Comparison of ENCODE assay signal across 9 mouse cellular contexts in the genomic region with DNA sequence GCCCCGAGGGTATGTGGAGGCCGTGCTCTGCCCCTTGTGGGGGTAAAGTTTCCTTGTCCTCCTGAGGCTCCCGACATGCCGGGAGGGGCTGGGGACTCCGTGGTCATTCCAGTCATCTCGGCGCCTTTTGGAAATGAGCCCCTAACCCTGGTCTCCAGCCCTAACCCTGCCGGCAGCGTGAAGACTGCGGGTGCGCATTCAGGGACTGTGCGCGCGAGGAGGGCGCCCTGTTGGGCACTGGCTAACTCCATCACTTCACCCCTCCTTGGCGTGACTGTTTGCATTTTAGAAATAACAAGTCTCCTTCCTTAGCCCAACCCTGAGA. TPM values are rescaled to one million over a fixed set of nuclear protein-coding genes. Genes with fewer than 3 reads are reported as not detected.
DNase-seq lines count a peak whose midpoint lies in the region; ATAC-seq and TF ChIP-seq lines count a peak whose summit lies in the region.
"Had no signal": no experiment of that assay in that cellular context is flagged by ENCODE, and none has a peak within 500 bp of the region (broad histone marks: within the 10 kb centered on the region; RNA-seq: fewer than 3 reads in every experiment).

No protein-coding gene starts in this region.

- intact Hi-C loops in left cerebral cortex, adult 2 months (cut with DNase I), result no loop called here
- intact Hi-C loops in left cerebral cortex, postnatal 14 days (cut with DNase I), result no loop called here

- peak overlapping the region; percentile 72 for H3K9ac ChIP-seq in forebrain, embryonic 12.5 days
- H3K9ac ChIP-seq in limb, embryonic 12.5 days (replicated peaks), result peak overlapping the region; percentile 64

- peaks cover 47% of the 10 kb centered on the region for H3K27me3 ChIP-seq in forebrain, embryonic 12.5 days
- peaks cover 90% of the 10 kb centered on the region for H3K27me3 ChIP-seq in limb, embryonic 12.5 days

- no peak; the same call in none of the 2 replicates for TF ChIP-seq CTCF in left cerebral cortex, adult 2 months (IDR thresholded peaks at IDR 0.05)
- no peak for TF ChIP-seq CTCF in olfactory bulb, adult 2 months (IDR thresholded peaks at IDR 0.05; ENCODE audit: insufficient read depth, low read depth, low read length)

- no peaks in the 10 kb centered on the region for H3K9me3 ChIP-seq in forebrain, embryonic 12.5 days
- H3K9me3 ChIP-seq in limb, embryonic 12.5 days, result no peaks in the 10 kb centered on the region

- peaks cover 58% of the 10 kb centered on the region for H3K4me1 ChIP-seq in forebrain, embryonic 12.5 days
- H3K4me1 ChIP-seq in limb, embryonic 12.5 days (replicated peaks), result peaks cover 32% of the 10 kb centered on the region
- H3K4me1 ChIP-seq in olfactory bulb, adult 2 months (ENCODE audit: control insufficient read depth, insufficient read depth, low read length), result peaks cover 12% of the 10 kb centered on the region

- no peaks in the 10 kb centered on the region for H3K36me3 ChIP-seq in forebrain, embryonic 12.5 days (replicated peaks)
- H3K36me3 ChIP-seq in limb, embryonic 12.5 days, result no peaks in the 10 kb centered on the region

- under 1% methylated on average over 16 of the region's 16 CpGs for WGBS in forebrain, embryonic 12.5 days
- 2% methylated on average over 16 of the region's 16 CpGs for WGBS in limb, embryonic 12.5 days
- under 1% methylated on average over 16 of the region's 16 CpGs for WGBS in olfactory bulb, adult 2 months

- H3K4me2 ChIP-seq in forebrain, embryonic 12.5 days, result peak overlapping the region; percentile 91
- peak overlapping the region; percentile 93 for H3K4me2 ChIP-seq in limb, embryonic 12.5 days

- no peak for TF ChIP-seq POLR2A in olfactory bulb, adult 2 months (IDR thresholded peaks at IDR 0.05; ENCODE audit: insufficient read depth, low read depth, low read length)

- H3K4me3 ChIP-seq in left cerebral cortex, adult 2 months, result peak overlapping the region; percentile 67
- H3K4me3 ChIP-seq in forebrain, embryonic 12.5 days (replicated peaks), result peak overlapping the region; percentile 67
- H3K4me3 ChIP-seq in limb, embryonic 12.5 days (replicated peaks), result peak overlapping the region; percentile 65
- H3K4me3 ChIP-seq in olfactory bulb, adult 2 months (ENCODE audit: insufficient read depth, low read depth, low read length), result peak overlapping the region; percentile 53

- peak overlapping the region; percentile 86 for H3K27ac ChIP-seq in left cerebral cortex, adult 2 months
- H3K27ac ChIP-seq in forebrain, embryonic 12.5 days, result no peak overlapping the region
- no peak overlapping the region for H3K27ac ChIP-seq in limb, embryonic 12.5 days
- H3K27ac ChIP-seq in olfactory bulb, adult 2 months (ENCODE audit: insufficient read depth, low read depth, low read length), result no peak overlapping the region

- DNase-seq in left cerebral cortex, adult 2 months (ENCODE audit: extremely low spot score in 1 of 2, low spot score in 2 of 2), result no peak
- DNase-seq in left cerebral cortex, postnatal 14 days (ENCODE audit: low spot score in 2 of 2), result no peak
- DNase-seq in thymus, adult 18-20 months, result no peak
- no peak for DNase-seq in cerebellum, postnatal 14 days
- DNase-seq in right cerebral cortex, adult 2 months (ENCODE audit: low spot score in 2 of 2), result no peak

- ATAC-seq in forebrain, embryonic 12.5 days (ENCODE audit: low FRiP score), result no peak
- ATAC-seq in limb, embryonic 12.5 days (ENCODE audit: insufficient number of reproducible peaks, insufficient read depth, low FRiP score, low TSS enrichment, low read depth), result 0 out of 2 replicates have a peak, but pooled peaks have one; percentile 9
- ATAC-seq: Patski had no signal

RNA-seq across cellular contexts. Expression of gene Chrna4, which starts 4.0 kb away (rescaled TPM):
- 10 to 100 TPM; 34.8 to 36.0 TPM for total RNA-seq in left cerebral cortex, adult 2 months (2021)
- total RNA-seq in left cerebral cortex, postnatal 14 days (2021), result 10 to 100 TPM; 34.3 to 41.3 TPM
- 20.2 and 20.8 TPM in 2 replicates for polyA plus RNA-seq in forebrain, embryonic 12.5 days (2016; fragmentation: Nextera tagmentation; extraction: Ambion mirVana)
- polyA plus RNA-seq in limb, embryonic 12.5 days (2016; fragmentation: Nextera tagmentation; extraction: Ambion mirVana), result 0.97 and 1.4 TPM in 2 replicates
- not detected in 2 replicates for polyA plus RNA-seq in olfactory bulb, adult 2 months (2012; ENCODE audit: insufficient read depth, insufficient read length, low replicate concordance, missing spikeins)

RNA-seq across cellular contexts. Expression of gene Col20a1, which starts 53.0 kb away (rescaled TPM):
- total RNA-seq in left cerebral cortex, adult 2 months (2021), result 1 to 10 TPM; 2.2 to 2.5 TPM
- total RNA-seq in left cerebral cortex, postnatal 14 days (2021), result 1 to 10 TPM; 1.6 to 2.4 TPM
- polyA plus RNA-seq in forebrain, embryonic 12.5 days (2016; fragmentation: Nextera tagmentation; extraction: Ambion mirVana), result 0.45 and 0.51 TPM in 2 replicates
- 0.64 and 0.68 TPM in 2 replicates for polyA plus RNA-seq in limb, embryonic 12.5 days (2016; fragmentation: Nextera tagmentation; extraction: Ambion mirVana)
- not detected in 2 replicates for polyA plus RNA-seq in olfactory bulb, adult 2 months (2012; ENCODE audit: insufficient read depth, insufficient read length, low replicate concordance, missing spikeins)
